Mouse (Mus musculus): ENCODE data around the gene Fam19a5. TPM values are rescaled to one million over a fixed set of nuclear protein-coding genes. Genes with fewer than 3 reads are reported as not detected.
A peak's percentile ranks its signal among the peaks of the same experiment; 100 is the strongest.

Gene Fam19a5
- polyA plus RNA-seq, 1 experiment from 2014 or later: 9.6 TPM

- no peak overlapping the region for H3K9ac ChIP-seq (ENCODE audit: low read depth, low read length)
- H3K9me3 ChIP-seq (ENCODE audit: control insufficient read depth, low read length): no peaks in the 10 kb centered on the region
- H3K4me1 ChIP-seq (replicated peaks; ENCODE audit: control insufficient read depth, insufficient read depth, low read length): no peaks in the 10 kb centered on the region; the same call in 1 of the 2 replicates
- no peak overlapping the region for H3K4me3 ChIP-seq (ENCODE audit: low read depth, low read length)
- WGBS: 61% methylated on average over 11 of the region's 11 CpGs
- H3K36me3 ChIP-seq (ENCODE audit: control insufficient read depth, insufficient read depth, low read length): no peaks in the 10 kb centered on the region
- ATAC-seq (ENCODE audit: low FRiP score): no peak
- no peaks in the 10 kb centered on the region for H3K27me3 ChIP-seq (ENCODE audit: control insufficient read depth, insufficient read depth, low read length)
- no peak overlapping the region for H3K27ac ChIP-seq (ENCODE audit: low read depth, low read length)
- DNase-seq (ENCODE audit: low spot score): peak; percentile 25
- no peak overlapping the region for H3K4me2 ChIP-seq (replicated peaks; ENCODE audit: low read depth, low read length)
These were observed 22.2 kb downstream of the Fam19a5 start for GRCm38 (mm10) chr15:87566040-87566929.

GRCm38 (mm10) chr15:87570182-87570581, 26.1 kb downstream of the Fam19a5 start:
- H3K4me2 ChIP-seq (replicated peaks; ENCODE audit: low read depth, low read length): no peak overlapping the region
- 59% methylated on average over 11 of the region's 11 CpGs for WGBS
- H3K27ac ChIP-seq (ENCODE audit: low read depth, low read length): no peak overlapping the region
- H3K4me1 ChIP-seq (replicated peaks; ENCODE audit: control insufficient read depth, insufficient read depth, low read length): no peaks in the 10 kb centered on the region; the same call in 1 of the 2 replicates
- ATAC-seq (ENCODE audit: low FRiP score) (no peak), DNase-seq (ENCODE audit: low spot score) (no peak)
- H3K9me3 ChIP-seq (ENCODE audit: control insufficient read depth, low read length): no peaks in the 10 kb centered on the region
- no peaks in the 10 kb centered on the region for H3K27me3 ChIP-seq (ENCODE audit: control insufficient read depth, insufficient read depth, low read length)
- no peak overlapping the region for H3K4me3 ChIP-seq (ENCODE audit: low read depth, low read length)
- H3K9ac ChIP-seq (ENCODE audit: low read depth, low read length): no peak overlapping the region
- no peaks in the 10 kb centered on the region for H3K36me3 ChIP-seq (ENCODE audit: control insufficient read depth, insufficient read depth, low read length)

GRCm38 (mm10) chr15:87579861-87580260, 35.8 kb downstream of the Fam19a5 start:
- WGBS: 89% methylated on average over 5 of the region's 5 CpGs
- H3K9ac ChIP-seq (ENCODE audit: low read depth, low read length): no peak overlapping the region
- no peaks in the 10 kb centered on the region for H3K4me1 ChIP-seq (replicated peaks; ENCODE audit: control insufficient read depth, insufficient read depth, low read length)
- no peaks in the 10 kb centered on the region for H3K36me3 ChIP-seq (ENCODE audit: control insufficient read depth, insufficient read depth, low read length)
- no peak overlapping the region for H3K4me2 ChIP-seq (replicated peaks; ENCODE audit: low read depth, low read length)
- no peaks in the 10 kb centered on the region for H3K27me3 ChIP-seq (ENCODE audit: control insufficient read depth, insufficient read depth, low read length)
- DNase-seq (ENCODE audit: low spot score) (no peak), ATAC-seq (ENCODE audit: low FRiP score) (no peak)
- H3K9me3 ChIP-seq (ENCODE audit: control insufficient read depth, low read length): no peaks in the 10 kb centered on the region
- H3K4me3 ChIP-seq (ENCODE audit: low read depth, low read length): no peak overlapping the region
- no peak overlapping the region for H3K27ac ChIP-seq (ENCODE audit: low read depth, low read length)

- ATAC-seq (ENCODE audit: low FRiP score): no peak
- H3K4me2 ChIP-seq (replicated peaks; ENCODE audit: low read depth, low read length): no peak overlapping the region
- no peaks in the 10 kb centered on the region for H3K4me1 ChIP-seq (replicated peaks; ENCODE audit: control insufficient read depth, insufficient read depth, low read length)
- H3K27me3 ChIP-seq (ENCODE audit: control insufficient read depth, insufficient read depth, low read length): no peaks in the 10 kb centered on the region
- WGBS: 90% methylated on average over 26 of the region's 26 CpGs
- H3K4me3 ChIP-seq (ENCODE audit: low read depth, low read length): no peak overlapping the region
- DNase-seq (ENCODE audit: low spot score): no peak
- no peaks in the 10 kb centered on the region for H3K36me3 ChIP-seq (ENCODE audit: control insufficient read depth, insufficient read depth, low read length)
- H3K27ac ChIP-seq (ENCODE audit: low read depth, low read length): no peak overlapping the region
- H3K9me3 ChIP-seq (ENCODE audit: control insufficient read depth, low read length): no peaks in the 10 kb centered on the region
- no peak overlapping the region for H3K9ac ChIP-seq (ENCODE audit: low read depth, low read length)
These were observed 40.0 kb downstream of the Fam19a5 start for GRCm38 (mm10) chr15:87583921-87584621.

GRCm38 (mm10) chr15:87590975-87591374, 46.9 kb downstream of the Fam19a5 start:
- ATAC-seq (ENCODE audit: low FRiP score) (no peak), DNase-seq (ENCODE audit: low spot score) (no peak)
- no peaks in the 10 kb centered on the region for H3K27me3 ChIP-seq (ENCODE audit: control insufficient read depth, insufficient read depth, low read length)
- H3K9ac ChIP-seq (ENCODE audit: low read depth, low read length): no peak overlapping the region
- no peaks in the 10 kb centered on the region for H3K9me3 ChIP-seq (ENCODE audit: control insufficient read depth, low read length)
- 88% methylated on average over 10 of the region's 10 CpGs for WGBS
- no peak overlapping the region for H3K4me2 ChIP-seq (replicated peaks; ENCODE audit: low read depth, low read length)
- no peaks in the 10 kb centered on the region for H3K4me1 ChIP-seq (replicated peaks; ENCODE audit: control insufficient read depth, insufficient read depth, low read length)
- 0 out of 2 replicates have a peak, but pooled peaks cover 3% of the 10 kb centered on the region for H3K36me3 ChIP-seq (ENCODE audit: control insufficient read depth, insufficient read depth, low read length)
- H3K4me3 ChIP-seq (ENCODE audit: low read depth, low read length): no peak overlapping the region
- no peak overlapping the region for H3K27ac ChIP-seq (ENCODE audit: low read depth, low read length)

GRCm38 (mm10) chr15:87596731-87597130, 52.6 kb downstream of the Fam19a5 start:
- H3K4me3 ChIP-seq (ENCODE audit: low read depth, low read length): no peak overlapping the region
- 93% methylated on average over 8 of the region's 8 CpGs for WGBS
- ATAC-seq (ENCODE audit: low FRiP score) (no peak), DNase-seq (ENCODE audit: low spot score) (no peak)
- no peaks in the 10 kb centered on the region for H3K36me3 ChIP-seq (ENCODE audit: control insufficient read depth, insufficient read depth, low read length)
- no peaks in the 10 kb centered on the region for H3K4me1 ChIP-seq (replicated peaks; ENCODE audit: control insufficient read depth, insufficient read depth, low read length)
- no peak overlapping the region for H3K4me2 ChIP-seq (replicated peaks; ENCODE audit: low read depth, low read length)
- no peaks in the 10 kb centered on the region for H3K27me3 ChIP-seq (ENCODE audit: control insufficient read depth, insufficient read depth, low read length)
- no peaks in the 10 kb centered on the region for H3K9me3 ChIP-seq (ENCODE audit: control insufficient read depth, low read length)
- H3K27ac ChIP-seq (ENCODE audit: low read depth, low read length): no peak overlapping the region
- no peak overlapping the region for H3K9ac ChIP-seq (ENCODE audit: low read depth, low read length)

- Histone ChIP-seq H3K27ac (ENCODE audit: low read depth, low read length) (no peak overlapping the region), H3K27me3 (ENCODE audit: control insufficient read depth, insufficient read depth, low read length) (no peaks in the 10 kb centered on the region), H3K4me3 (ENCODE audit: low read depth, low read length) (no peak overlapping the region), H3K4me2 (replicated peaks; ENCODE audit: low read depth, low read length) (no peak overlapping the region), H3K9me3 (ENCODE audit: control insufficient read depth, low read length) (no peaks in the 10 kb centered on the region), H3K9ac (ENCODE audit: low read depth, low read length) (no peak overlapping the region), H3K4me1 (replicated peaks; ENCODE audit: control insufficient read depth, insufficient read depth, low read length) (no peaks in the 10 kb centered on the region), H3K36me3 (ENCODE audit: control insufficient read depth, insufficient read depth, low read length) (no peaks in the 10 kb centered on the region)
- WGBS: 96% methylated on average over 4 of the region's 4 CpGs
- ATAC-seq (ENCODE audit: low FRiP score) (no peak), DNase-seq (ENCODE audit: low spot score) (no peak)
These were observed 53.0 kb downstream of the Fam19a5 start for GRCm38 (mm10) chr15:87597149-87597548.

GRCm38 (mm10) chr15:87597766-87598165, 53.7 kb downstream of the Fam19a5 start:
- Histone ChIP-seq H3K27me3 (ENCODE audit: control insufficient read depth, insufficient read depth, low read length) (no peaks in the 10 kb centered on the region), H3K9me3 (ENCODE audit: control insufficient read depth, low read length) (no peaks in the 10 kb centered on the region), H3K4me2 (replicated peaks; ENCODE audit: low read depth, low read length) (no peak overlapping the region), H3K27ac (ENCODE audit: low read depth, low read length) (no peak overlapping the region), H3K4me1 (replicated peaks; ENCODE audit: control insufficient read depth, insufficient read depth, low read length) (no peaks in the 10 kb centered on the region), H3K4me3 (ENCODE audit: low read depth, low read length) (no peak overlapping the region), H3K36me3 (ENCODE audit: control insufficient read depth, insufficient read depth, low read length) (no peaks in the 10 kb centered on the region), H3K9ac (ENCODE audit: low read depth, low read length) (no peak overlapping the region)
- no peak for DNase-seq (ENCODE audit: low spot score)
- no peak for ATAC-seq (ENCODE audit: low FRiP score)
- WGBS: 98% methylated on average over 4 of the region's 4 CpGs
